1 mouse cellular context compared by ENCODE assay signal in genomic region chr5:122849521-122850318, GRCm38 (mm10).
TF ChIP-seq lines count a peak whose summit lies in the region.

TSS of gene Rnf34 (plus strand) at chr5:122850048.

TF ChIP-seq in CH12.LX, 34 proteins besides CTCF, POLR2A, EP300 and RAD21 (continued from another document):
- peak; percentile 75 for TF ChIP-seq TBP (conservative IDR thresholded peaks at IDR 0.05; ENCODE audit: low read depth, low read length)
